Mouse (Mus musculus) G1E (cell line): ENCODE results near the gene Zfp513.

Experiments
- CTCF ChIP-seq: IDR thresholded peaks from 2 replicates; pipeline ENCODE4 v1.5.1; 2012; ENCODE audit warnings: low read depth, low read length, inconsistent platforms, mixed read lengths
- GATA1 ChIP-seq: IDR thresholded peaks from 2 replicates; pipeline ENCODE4 v1.6.1; 2012; ENCODE audit warnings: borderline replicate concordance, low read length, inconsistent platforms, mixed read lengths
- POLR2AphosphoS5 ChIP-seq: IDR thresholded peaks from 2 replicates; pipeline ENCODE4 v1.6.1; 2012; ENCODE audit warnings: low read depth, low read length, inconsistent platforms; ENCODE audit not compliant: insufficient replicate concordance
- TAL1 ChIP-seq: conservative IDR thresholded peaks from 2 replicates; pipeline ENCODE4 v1.6.1; 2012; ENCODE audit warnings: low read depth, low read length, inconsistent platforms, mixed read lengths

GRCm38 (mm10) chr5:31219474-31219873 is 17.4 kb upstream of the Zfp513 start:
- TF ChIP-seq CTCF: no peak
- no peak for TF ChIP-seq TAL1
- TF ChIP-seq GATA1: no peak
- no peak for TF ChIP-seq POLR2AphosphoS5
